Comparison of ENCODE assay signal across 8 mouse cellular contexts in genomic region chr17:79543907-79544522, GRCm38 (mm10).
DNase-seq lines count a peak whose midpoint lies in the region; ATAC-seq lines count a peak whose summit lies in the region.

No protein-coding gene starts in this region.

- peaks cover 11% of the 10 kb centered on the region for H3K4me1 ChIP-seq in forebrain, embryonic 15.5 days
- no peaks in the 10 kb centered on the region for H3K4me1 ChIP-seq in forebrain, embryonic 11.5 days (replicated peaks; ENCODE audit: control insufficient read depth, insufficient read depth, low read length)
- H3K4me1 ChIP-seq in intestine, embryonic 16.5 days (ENCODE audit: control insufficient read depth, insufficient read depth, low read length), result no peaks in the 10 kb centered on the region
- H3K4me1 ChIP-seq in lung, embryonic 16.5 days (replicated peaks; ENCODE audit: control insufficient read depth, insufficient read depth, low read length), result peaks cover 19% of the 10 kb centered on the region
- H3K4me1 ChIP-seq in liver, embryonic 12.5 days, result no peaks in the 10 kb centered on the region

- H3K27me3 ChIP-seq in forebrain, embryonic 15.5 days, result no peaks in the 10 kb centered on the region
- no peaks in the 10 kb centered on the region for H3K27me3 ChIP-seq in forebrain, embryonic 11.5 days (ENCODE audit: control insufficient read depth, insufficient read depth, low read length)
- H3K27me3 ChIP-seq in intestine, embryonic 16.5 days (replicated peaks; ENCODE audit: control insufficient read depth, insufficient read depth, low read length), result no peaks in the 10 kb centered on the region
- H3K27me3 ChIP-seq in lung, embryonic 16.5 days (ENCODE audit: control insufficient read depth, insufficient read depth, low read depth, low read length), result no peaks in the 10 kb centered on the region
- no peaks in the 10 kb centered on the region for H3K27me3 ChIP-seq in liver, embryonic 12.5 days (replicated peaks)

- no peak for DNase-seq in forebrain, embryonic 11.5 days (ENCODE audit: low spot score)
- peak; percentile 13 for DNase-seq in adrenal gland, postnatal 25 days
- DNase-seq in gastrocnemius, adult 8-10 months (ENCODE audit: low spot score in 2 of 2), result peak; percentile 34 to 48
- peak; percentile 27 for DNase-seq in telencephalon, adult 2 months (ENCODE audit: low read depth, low spot score)

- H3K27ac ChIP-seq in forebrain, embryonic 15.5 days (replicated peaks), result no peak overlapping the region
- no peak overlapping the region for H3K27ac ChIP-seq in forebrain, embryonic 11.5 days (ENCODE audit: low read depth, low read length)
- H3K27ac ChIP-seq in intestine, embryonic 16.5 days (ENCODE audit: low read length), result peak overlapping the region; percentile 1; the same call in 1 of the 2 replicates
- peak overlapping the region; percentile 83 for H3K27ac ChIP-seq in lung, embryonic 16.5 days (ENCODE audit: low read length)
- H3K27ac ChIP-seq in liver, embryonic 12.5 days, result no peak overlapping the region

- H3K9ac ChIP-seq in forebrain, embryonic 15.5 days (replicated peaks), result no peak overlapping the region
- no peak overlapping the region for H3K9ac ChIP-seq in forebrain, embryonic 11.5 days (ENCODE audit: low read length)
- no peak overlapping the region for H3K9ac ChIP-seq in intestine, embryonic 16.5 days (ENCODE audit: low read depth, low read length)
- H3K9ac ChIP-seq in lung, embryonic 16.5 days (ENCODE audit: low read length), result no peak overlapping the region
- no peak overlapping the region for H3K9ac ChIP-seq in liver, embryonic 12.5 days

- H3K4me2 ChIP-seq in forebrain, embryonic 15.5 days (replicated peaks), result no peak overlapping the region
- no peak overlapping the region for H3K4me2 ChIP-seq in forebrain, embryonic 11.5 days (ENCODE audit: low read depth, low read length, severe bottlenecking)
- no peak overlapping the region for H3K4me2 ChIP-seq in intestine, embryonic 16.5 days (ENCODE audit: low read depth, low read length)
- peak overlapping the region; percentile 28; the same call in 1 of the 2 replicates for H3K4me2 ChIP-seq in lung, embryonic 16.5 days (ENCODE audit: low read depth, low read length)
- H3K4me2 ChIP-seq in liver, embryonic 12.5 days, result no peak overlapping the region

- H3K4me3 ChIP-seq in forebrain, embryonic 15.5 days, result no peak overlapping the region
- H3K4me3 ChIP-seq in forebrain, embryonic 11.5 days (ENCODE audit: low read depth, low read length), result no peak overlapping the region
- no peak overlapping the region for H3K4me3 ChIP-seq in intestine, embryonic 16.5 days (ENCODE audit: low read length)
- no peak overlapping the region for H3K4me3 ChIP-seq in lung, embryonic 16.5 days (ENCODE audit: low read length)
- no peak overlapping the region for H3K4me3 ChIP-seq in liver, embryonic 12.5 days

- no peaks in the 10 kb centered on the region for H3K9me3 ChIP-seq in forebrain, embryonic 15.5 days
- H3K9me3 ChIP-seq in forebrain, embryonic 11.5 days (ENCODE audit: control insufficient read depth, low read length), result no peaks in the 10 kb centered on the region
- no peaks in the 10 kb centered on the region for H3K9me3 ChIP-seq in intestine, embryonic 16.5 days (ENCODE audit: control insufficient read depth, low read length)
- H3K9me3 ChIP-seq in lung, embryonic 16.5 days (ENCODE audit: control insufficient read depth, low read length), result no peaks in the 10 kb centered on the region
- no peaks in the 10 kb centered on the region for H3K9me3 ChIP-seq in liver, embryonic 12.5 days (replicated peaks)

- ATAC-seq in forebrain, embryonic 15.5 days (replicated peaks), result peak; percentile 72
- ATAC-seq in forebrain, embryonic 11.5 days (replicated peaks; ENCODE audit: low FRiP score), result no peak
- no peak for ATAC-seq in intestine, embryonic 16.5 days
- ATAC-seq in lung, embryonic 16.5 days (ENCODE audit: low read depth), result peak; percentile 90
- ATAC-seq in liver, embryonic 12.5 days, result no peak

- no peaks in the 10 kb centered on the region for H3K36me3 ChIP-seq in forebrain, embryonic 15.5 days
- no peaks in the 10 kb centered on the region for H3K36me3 ChIP-seq in forebrain, embryonic 11.5 days (ENCODE audit: control insufficient read depth, insufficient read depth, low read length)
- H3K36me3 ChIP-seq in intestine, embryonic 16.5 days (ENCODE audit: control insufficient read depth, insufficient read depth, low read length), result no peaks in the 10 kb centered on the region
- H3K36me3 ChIP-seq in lung, embryonic 16.5 days (ENCODE audit: control insufficient read depth, insufficient read depth, low read length), result no peaks in the 10 kb centered on the region
- no peaks in the 10 kb centered on the region for H3K36me3 ChIP-seq in liver, embryonic 12.5 days

- 54% methylated on average over 7 of the region's 7 CpGs for WGBS in forebrain, embryonic 15.5 days
- WGBS in forebrain, embryonic 11.5 days, result 84% methylated on average over 7 of the region's 7 CpGs
- WGBS in intestine, embryonic 16.5 days, result 52% methylated on average over 7 of the region's 7 CpGs
- 19% methylated on average over 7 of the region's 7 CpGs for WGBS in lung, embryonic 16.5 days
- 73% methylated on average over 7 of the region's 7 CpGs for WGBS in liver, embryonic 12.5 days (ENCODE audit: insufficient replicate concordance)

Comparison
In these comparisons a context has a peak if more than half of its experiments do, and no peak if none do; other contexts are left out.
1. ATAC-seq: peak in forebrain, embryonic 15.5 days (single experiment) and lung, embryonic 16.5 days (single experiment); none in forebrain, embryonic 11.5 days (single experiment), intestine, embryonic 16.5 days (single experiment) and liver, embryonic 12.5 days (single experiment).
2. H3K27ac ChIP-seq: peak in intestine, embryonic 16.5 days (single experiment) and lung, embryonic 16.5 days (single experiment); none in forebrain, embryonic 15.5 days (single experiment), forebrain, embryonic 11.5 days (single experiment) and liver, embryonic 12.5 days (single experiment).